Mouse (Mus musculus): ENCODE data around the gene Rpl6.

Rpl6 gene

GRCm38 (mm10) chr5:121254977-121255376 lies 50.7 kb downstream of the Rpl6 start:
- in situ Hi-C loops (cut with MboI): no loop called here

All from mature B cell (primary cell).